Mouse (Mus musculus) embryonic facial prominence, embryonic 12.5 days (tissue): Measurements from ENCODE around the gene Hnrnpdl. TPM values are rescaled to one million over a fixed set of nuclear protein-coding genes. Genes with fewer than 3 reads are reported as not detected.
A peak's percentile ranks its signal among the peaks of the same experiment; 100 is the strongest.

Experiments used
- ATAC-seq: fragments of 200-750 bp; cut with Nextera tagmentation; 2 replicates; pipeline ENCODE4 v1.8.0; 2017; ENCODE audit not compliant: insufficient number of reproducible peaks, insufficient read depth, low FRiP score, low TSS enrichment
- H3K27ac ChIP-seq: fragments of 300-500 bp; sonication (generic); 2 replicates; pipeline ENCODE4 v1.5.1; 2016; ENCODE audit warnings: mild to moderate bottlenecking
- H3K27me3 ChIP-seq: fragments of 300-500 bp; sonication (generic); 2 replicates; pipeline ENCODE4 v1.6.1; 2016; ENCODE audit warnings: mild to moderate bottlenecking, moderate library complexity
- H3K36me3 ChIP-seq: fragments of 300-500 bp; sonication (generic); 2 replicates; pipeline ENCODE4 v1.6.1; 2016; ENCODE audit warnings: mild to moderate bottlenecking
- H3K4me1 ChIP-seq: fragments of 300-500 bp; sonication (generic); 2 replicates; pipeline ENCODE4 v1.6.1; 2016
- H3K4me2 ChIP-seq: fragments of 300-500 bp; sonication (generic); replicated peaks from 2 replicates; pipeline ENCODE4 v1.6.1; 2016; ENCODE audit warnings: mild to moderate bottlenecking, moderate library complexity
- H3K4me3 ChIP-seq: fragments of 300-500 bp; sonication (generic); 2 replicates; pipeline ENCODE4 v1.5.1; 2016; ENCODE audit warnings: mild to moderate bottlenecking
- H3K9ac ChIP-seq: fragments of 300-500 bp; sonication (generic); 2 replicates; pipeline ENCODE4 v1.6.1; 2016; ENCODE audit warnings: mild to moderate bottlenecking, moderate library complexity
- H3K9me3 ChIP-seq: fragments of 300-500 bp; sonication (generic); 2 replicates; pipeline ENCODE4 v1.6.1; 2016; ENCODE audit warnings: mild to moderate bottlenecking, moderate library complexity
- WGBS: fragments of 180-500 bp; shearing (Covaris S2); methylation state at CpG from one replicate; pipeline ENCODE4 v1.1.7; 2016; 5-methylcytosine and 5-hydroxymethylcytosine counted together
- polyA plus RNA-seq: library from polyadenylated mRNA; unstranded; fragments of >200 nt; fragmentation: Nextera tagmentation; extraction: Ambion mirVana; gene quantifications from 2 replicates; pipeline ENCODE4 v1.2.1, GENCODE M21; 2016

Hnrnpdl gene
- polyA plus RNA-seq, 1 experiment from 2014 or later: 261 TPM

- Histone ChIP-seq H3K4me2 (no peak overlapping the region), H3K27ac (no peak overlapping the region), H3K4me1 (peaks cover 21% of the 10 kb centered on the region), H3K4me3 (no peak overlapping the region), H3K36me3 (peaks cover 51% of the 10 kb centered on the region), H3K9ac (no peak overlapping the region), H3K27me3 (no peaks in the 10 kb centered on the region), H3K9me3 (no peaks in the 10 kb centered on the region)
- WGBS: 76% methylated on average over 3 of the region's 3 CpGs
- ATAC-seq: no peak
These were observed 6.8 kb downstream of the Hnrnpdl start for GRCm38 (mm10) chr5:100032646-100033045.

- 92% methylated on average over 2 of the region's 2 CpGs for WGBS
- H3K4me1 ChIP-seq: peaks cover 20% of the 10 kb centered on the region
- H3K9me3 ChIP-seq: no peaks in the 10 kb centered on the region
- H3K4me2 ChIP-seq: no peak overlapping the region
- ATAC-seq: no peak
- H3K9ac ChIP-seq: no peak overlapping the region
- H3K27me3 ChIP-seq: no peaks in the 10 kb centered on the region
- no peak overlapping the region for H3K4me3 ChIP-seq
- H3K27ac ChIP-seq: no peak overlapping the region
- peaks cover 51% of the 10 kb centered on the region for H3K36me3 ChIP-seq
These were observed 7.4 kb downstream of the Hnrnpdl start for GRCm38 (mm10) chr5:100032107-100032506.

DNA sequence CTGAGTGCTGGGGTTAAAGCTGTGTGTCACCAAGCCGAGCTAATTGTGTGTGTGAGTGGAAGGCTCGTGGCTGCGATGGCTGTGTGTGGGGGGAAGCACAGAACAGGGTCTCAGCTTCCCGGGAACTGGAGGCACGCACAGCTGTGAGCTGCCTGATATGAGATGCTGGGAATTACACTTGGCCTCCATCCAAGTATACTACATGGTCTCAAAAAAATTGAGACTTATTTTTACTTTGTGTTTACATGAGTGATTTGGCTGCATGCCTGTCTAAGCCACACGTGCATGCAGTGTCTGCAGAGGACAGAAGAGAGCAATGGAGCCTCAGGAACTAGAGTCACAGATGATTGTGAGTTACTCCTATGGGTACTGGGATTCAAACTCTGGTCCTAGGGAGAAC lies 9.4 kb downstream of the Hnrnpdl start:
- Histone ChIP-seq H3K27ac (0 out of 2 replicates have a peak overlapping the region, but pooled peaks have one; percentile 50), H3K4me3 (no peak overlapping the region), H3K4me2 (no peak overlapping the region), H3K9ac (no peak overlapping the region), H3K9me3 (no peaks in the 10 kb centered on the region), H3K4me1 (peaks cover 10% of the 10 kb centered on the region; the same call in 1 of the 2 replicates), H3K36me3 (peaks cover 35% of the 10 kb centered on the region), H3K27me3 (no peaks in the 10 kb centered on the region)
- peak; percentile 78 for ATAC-seq
- 17% methylated on average over 6 of the region's 6 CpGs for WGBS

DNA sequence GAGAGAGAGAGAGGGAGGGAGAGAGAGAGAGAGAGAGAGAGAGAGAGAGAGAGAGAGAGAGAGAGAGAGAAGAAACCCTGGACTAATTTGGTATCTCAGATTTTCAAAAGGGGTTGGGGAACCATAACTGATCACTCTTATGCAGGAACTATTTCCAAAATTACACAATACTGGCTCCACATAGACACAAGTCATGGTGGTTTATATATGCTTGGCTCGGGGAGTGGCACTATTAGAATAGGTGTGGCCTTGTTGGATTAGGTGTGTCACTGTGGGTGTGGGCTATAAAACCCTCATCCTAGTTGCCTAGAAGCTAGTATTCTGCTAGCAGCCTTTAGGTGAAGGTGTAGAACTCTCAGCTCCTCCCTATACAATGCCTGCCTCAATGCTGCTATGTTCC lies 14.6 kb downstream of the Hnrnpdl start:
- no peaks in the 10 kb centered on the region for H3K36me3 ChIP-seq
- WGBS: 88% methylated on average over 1 of the region's 1 CpGs
- no peak for ATAC-seq
- no peak overlapping the region for H3K27ac ChIP-seq
- H3K4me2 ChIP-seq: no peak overlapping the region
- no peak overlapping the region for H3K9ac ChIP-seq
- H3K4me3 ChIP-seq: no peak overlapping the region
- H3K9me3 ChIP-seq: no peaks in the 10 kb centered on the region
- no peaks in the 10 kb centered on the region for H3K27me3 ChIP-seq
- H3K4me1 ChIP-seq: 0 out of 2 replicates have a peak, but pooled peaks cover 2% of the 10 kb centered on the region

DNA sequence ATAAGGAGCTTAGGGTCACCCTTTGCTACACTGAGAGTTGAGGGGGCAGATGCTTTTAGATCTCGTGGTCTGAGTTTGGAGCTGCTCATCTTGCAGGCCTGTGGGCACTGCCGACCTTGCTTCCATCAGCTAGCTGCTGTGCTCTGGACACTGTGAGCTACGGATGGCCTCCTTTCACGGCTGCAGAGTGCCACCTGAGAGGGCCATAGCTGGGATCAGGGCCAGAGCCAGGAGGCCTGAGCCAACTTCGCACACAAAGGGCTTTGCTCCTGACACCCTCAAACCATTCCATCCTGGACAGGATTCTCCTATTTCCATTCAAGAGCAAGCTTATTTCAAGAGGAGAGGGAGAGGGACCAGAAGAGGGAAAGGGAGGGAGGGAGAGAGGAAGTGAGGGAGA lies 15.1 kb downstream of the Hnrnpdl start:
- WGBS: 71% methylated on average over 5 of the region's 5 CpGs
- ATAC-seq: no peak
- Histone ChIP-seq H3K4me2 (no peak overlapping the region), H3K4me1 (no peaks in the 10 kb centered on the region), H3K9ac (no peak overlapping the region), H3K9me3 (no peaks in the 10 kb centered on the region), H3K36me3 (no peaks in the 10 kb centered on the region), H3K27ac (no peak overlapping the region), H3K27me3 (no peaks in the 10 kb centered on the region), H3K4me3 (no peak overlapping the region)

- H3K4me3 ChIP-seq: no peak overlapping the region
- no peaks in the 10 kb centered on the region for H3K4me1 ChIP-seq
- H3K4me2 ChIP-seq: no peak overlapping the region
- no peaks in the 10 kb centered on the region for H3K36me3 ChIP-seq
- H3K9me3 ChIP-seq: no peaks in the 10 kb centered on the region
- ATAC-seq: no peak
- H3K27ac ChIP-seq: no peak overlapping the region
- H3K27me3 ChIP-seq: no peaks in the 10 kb centered on the region
- no peak overlapping the region for H3K9ac ChIP-seq
These were observed 19.4 kb downstream of the Hnrnpdl start for GRCm38 (mm10) chr5:100020089-100020488.

DNA sequence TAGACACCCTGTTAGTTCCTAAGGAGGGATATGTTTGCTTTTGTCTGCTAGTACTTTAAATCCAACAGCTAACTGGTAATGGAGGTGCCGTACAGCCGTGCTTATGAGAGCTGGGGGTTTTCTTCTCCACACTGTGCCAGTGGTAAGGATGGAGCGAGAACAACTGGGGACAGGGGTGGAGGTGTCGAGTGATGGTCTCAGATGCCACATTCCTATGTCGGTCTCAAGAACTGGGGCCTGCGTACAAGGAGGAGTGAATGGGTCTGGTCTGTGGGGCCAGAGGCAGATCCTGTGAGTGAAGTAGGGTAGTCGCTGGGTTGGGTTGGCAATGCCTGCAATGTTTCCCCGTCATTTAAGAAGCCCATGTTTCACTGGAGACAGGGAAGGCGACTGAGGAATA lies 26.9 kb downstream of the Hnrnpdl start:
- Histone ChIP-seq H3K9me3 (no peaks in the 10 kb centered on the region), H3K27me3 (no peaks in the 10 kb centered on the region), H3K9ac (no peak overlapping the region), H3K27ac (no peak overlapping the region), H3K36me3 (no peaks in the 10 kb centered on the region), H3K4me2 (no peak overlapping the region), H3K4me3 (no peak overlapping the region), H3K4me1 (no peaks in the 10 kb centered on the region)
- ATAC-seq: no peak
- WGBS: 88% methylated on average over 9 of the region's 9 CpGs

DNA sequence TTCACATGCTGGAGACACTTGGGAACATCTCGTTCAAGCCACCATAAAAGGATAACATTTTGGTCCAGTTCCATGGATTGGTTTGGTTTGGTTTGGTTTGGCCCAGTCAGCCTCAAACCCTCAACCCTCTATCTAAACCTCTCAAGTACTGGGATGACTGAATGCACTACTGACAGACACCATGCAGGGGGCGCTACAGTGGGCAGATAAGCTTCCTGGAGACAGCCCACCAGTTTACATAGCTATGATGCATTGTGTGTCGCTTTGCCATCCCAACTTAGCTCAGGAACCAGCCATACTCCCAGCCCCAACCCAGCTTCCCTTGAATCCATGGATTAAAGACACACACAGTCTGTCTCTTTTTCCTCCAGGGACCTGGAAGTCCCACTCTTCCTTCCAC lies 31.0 kb downstream of the Hnrnpdl start:
- 65% methylated on average over 3 of the region's 3 CpGs for WGBS
- no peaks in the 10 kb centered on the region for H3K36me3 ChIP-seq

DNA sequence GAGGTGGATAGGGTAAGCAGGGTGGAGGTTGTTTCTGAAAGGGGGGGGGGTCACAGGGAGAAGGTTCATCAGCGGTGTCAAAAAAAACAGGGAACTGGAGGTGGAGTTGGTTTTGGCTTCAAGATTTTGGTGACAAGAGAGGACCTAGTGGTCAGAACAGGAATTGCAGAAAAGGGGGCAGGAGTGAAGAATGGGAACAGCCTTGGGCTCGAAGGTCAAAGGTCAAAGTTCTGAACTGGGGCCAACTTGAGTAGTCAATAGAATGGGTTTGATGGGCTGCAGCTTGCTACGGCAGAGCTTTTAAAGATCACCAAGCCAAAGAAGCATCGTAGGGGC lies 32.5 kb downstream of the Hnrnpdl start:
- no peak overlapping the region for H3K4me2 ChIP-seq
- no peaks in the 10 kb centered on the region for H3K9me3 ChIP-seq
- no peaks in the 10 kb centered on the region for H3K36me3 ChIP-seq
- H3K9ac ChIP-seq: no peak overlapping the region
- no peaks in the 10 kb centered on the region for H3K27me3 ChIP-seq
- WGBS: 77% methylated on average over 4 of the region's 4 CpGs
- no peak overlapping the region for H3K4me3 ChIP-seq
- no peaks in the 10 kb centered on the region for H3K4me1 ChIP-seq
- no peak for ATAC-seq
- no peak overlapping the region for H3K27ac ChIP-seq

More for the DNA sequence above, 31.0 kb downstream of the Hnrnpdl start:
- no peak for ATAC-seq
- Histone ChIP-seq H3K9me3 (no peaks in the 10 kb centered on the region), H3K27me3 (no peaks in the 10 kb centered on the region), H3K4me2 (no peak overlapping the region), H3K9ac (no peak overlapping the region), H3K4me1 (no peaks in the 10 kb centered on the region), H3K4me3 (no peak overlapping the region), H3K27ac (no peak overlapping the region)

DNA sequence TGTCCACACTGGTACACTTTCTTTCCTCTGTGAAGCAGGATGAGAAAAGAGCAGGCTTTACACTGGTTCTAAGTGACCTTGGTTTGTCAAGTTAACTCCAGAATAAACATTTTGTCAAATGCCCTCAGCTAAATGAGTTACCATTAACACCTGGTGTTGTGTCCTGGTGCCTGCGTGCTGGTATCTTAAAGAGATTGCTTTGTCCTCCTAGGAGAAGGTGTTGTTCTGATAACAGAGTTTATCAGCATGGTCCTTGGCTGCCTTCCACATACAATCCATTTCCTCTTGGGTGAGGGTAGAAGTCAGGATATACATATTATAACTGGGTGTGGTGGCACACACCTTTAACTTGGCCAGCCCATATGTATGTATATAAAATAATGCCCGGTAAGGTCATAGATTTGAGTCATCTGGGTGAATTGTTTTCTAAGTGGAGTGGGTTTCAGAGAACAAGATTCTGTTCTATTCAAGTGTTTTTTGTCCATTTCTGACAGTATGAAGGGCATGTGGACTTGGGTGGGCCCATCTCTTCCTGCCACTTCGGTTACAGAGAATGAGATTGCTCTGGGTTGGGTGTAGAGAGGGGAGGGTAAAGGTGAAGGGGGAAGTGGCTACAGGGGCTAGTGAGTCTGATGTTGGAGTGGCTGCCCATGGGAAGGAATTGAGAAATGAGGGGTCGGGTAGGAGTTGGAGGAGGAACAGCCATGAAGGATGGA lies 33.0 kb downstream of the Hnrnpdl start:
- ATAC-seq: no peak
- H3K36me3 ChIP-seq: no peaks in the 10 kb centered on the region
- H3K9ac ChIP-seq: no peak overlapping the region
- H3K9me3 ChIP-seq: no peaks in the 10 kb centered on the region
- H3K27me3 ChIP-seq: no peaks in the 10 kb centered on the region
- no peak overlapping the region for H3K27ac ChIP-seq
- no peak overlapping the region for H3K4me2 ChIP-seq
- 89% methylated on average over 4 of the region's 4 CpGs for WGBS
- H3K4me3 ChIP-seq: no peak overlapping the region
- H3K4me1 ChIP-seq: no peaks in the 10 kb centered on the region

DNA sequence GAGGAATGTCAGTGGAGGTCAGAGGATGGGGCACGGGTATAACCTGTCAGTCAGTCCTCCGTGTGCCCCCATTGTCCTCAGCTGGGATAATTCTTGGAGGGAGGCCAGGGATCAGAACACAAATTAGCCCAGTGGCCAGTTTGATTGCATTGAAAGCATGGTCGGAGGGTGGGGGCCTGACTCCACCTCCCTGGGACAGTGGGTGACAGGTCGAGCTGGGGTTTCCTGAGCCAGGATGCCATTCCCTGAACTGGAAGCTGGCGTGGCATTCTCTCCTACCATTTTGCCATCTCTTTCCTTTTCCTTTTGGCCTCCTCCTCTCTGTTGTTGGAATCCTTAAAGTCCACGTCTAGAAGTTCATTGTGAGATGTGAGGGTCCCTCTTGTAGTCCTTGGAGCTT lies 33.6 kb downstream of the Hnrnpdl start:
- Histone ChIP-seq H3K27ac (no peak overlapping the region), H3K9ac (no peak overlapping the region), H3K4me1 (no peaks in the 10 kb centered on the region), H3K4me3 (no peak overlapping the region), H3K4me2 (no peak overlapping the region), H3K9me3 (no peaks in the 10 kb centered on the region), H3K36me3 (no peaks in the 10 kb centered on the region), H3K27me3 (no peaks in the 10 kb centered on the region)
- WGBS: 80% methylated on average over 6 of the region's 6 CpGs
- no peak for ATAC-seq

GRCm38 (mm10) chr5:100005431-100005830 lies 34.0 kb downstream of the Hnrnpdl start:
- H3K27me3 ChIP-seq: no peaks in the 10 kb centered on the region
- no peak for ATAC-seq
- H3K36me3 ChIP-seq: no peaks in the 10 kb centered on the region
- H3K4me3 ChIP-seq: no peak overlapping the region
- H3K4me1 ChIP-seq: no peaks in the 10 kb centered on the region
- 65% methylated on average over 3 of the region's 3 CpGs for WGBS
- no peak overlapping the region for H3K27ac ChIP-seq
- no peaks in the 10 kb centered on the region for H3K9me3 ChIP-seq
- H3K4me2 ChIP-seq: no peak overlapping the region
- H3K9ac ChIP-seq: no peak overlapping the region

- H3K4me2 ChIP-seq: no peak overlapping the region
- 76% methylated on average over 4 of the region's 4 CpGs for WGBS
- ATAC-seq: no peak
- H3K9me3 ChIP-seq: no peaks in the 10 kb centered on the region
- H3K4me3 ChIP-seq: no peak overlapping the region
- no peak overlapping the region for H3K9ac ChIP-seq
- H3K36me3 ChIP-seq: no peaks in the 10 kb centered on the region
- no peaks in the 10 kb centered on the region for H3K4me1 ChIP-seq
- no peaks in the 10 kb centered on the region for H3K27me3 ChIP-seq
- H3K27ac ChIP-seq: no peak overlapping the region
These were observed 35.6 kb downstream of the Hnrnpdl start for GRCm38 (mm10) chr5:100003895-100004294.
